Mouse (Mus musculus) mouse embryonic stem cell (cell line): ENCODE data around the gene Cd47.

ENCODE experiments used
- in situ Hi-C, 2 experiments: fragments of 300-500 bp; cut with MboI; formaldehyde crosslinking; loops; 1 replicate in 1 of 2; 3 replicates in 1 of 2; pipeline ENCODE4 v1.14.3; 2019 to 2020; ENCODE audit warnings: low sequenced_read_pairs in 2 of 2, low pct_unique_long_range_greater_than_20kb in 1 of 2, mixed read lengths in 1 of 2; ENCODE audit not compliant: unreplicated experiment in 1 of 2

Cd47 gene

GRCm38 (mm10) chr16:49799597-49800561 lies at the start of gene Cd47:
Gene Cd47 (plus strand): TSS chr16:49800533.
- in situ Hi-C loops, result no loop called here

GRCm38 (mm10) chr16:49752906-49753305 lies 47.4 kb upstream of the Cd47 start:
- in situ Hi-C loops, result no loop called here

GRCm38 (mm10) chr16:49753318-49753717 lies 47.0 kb upstream of the Cd47 start:
- in situ Hi-C loops, result no loop called here

DNA sequence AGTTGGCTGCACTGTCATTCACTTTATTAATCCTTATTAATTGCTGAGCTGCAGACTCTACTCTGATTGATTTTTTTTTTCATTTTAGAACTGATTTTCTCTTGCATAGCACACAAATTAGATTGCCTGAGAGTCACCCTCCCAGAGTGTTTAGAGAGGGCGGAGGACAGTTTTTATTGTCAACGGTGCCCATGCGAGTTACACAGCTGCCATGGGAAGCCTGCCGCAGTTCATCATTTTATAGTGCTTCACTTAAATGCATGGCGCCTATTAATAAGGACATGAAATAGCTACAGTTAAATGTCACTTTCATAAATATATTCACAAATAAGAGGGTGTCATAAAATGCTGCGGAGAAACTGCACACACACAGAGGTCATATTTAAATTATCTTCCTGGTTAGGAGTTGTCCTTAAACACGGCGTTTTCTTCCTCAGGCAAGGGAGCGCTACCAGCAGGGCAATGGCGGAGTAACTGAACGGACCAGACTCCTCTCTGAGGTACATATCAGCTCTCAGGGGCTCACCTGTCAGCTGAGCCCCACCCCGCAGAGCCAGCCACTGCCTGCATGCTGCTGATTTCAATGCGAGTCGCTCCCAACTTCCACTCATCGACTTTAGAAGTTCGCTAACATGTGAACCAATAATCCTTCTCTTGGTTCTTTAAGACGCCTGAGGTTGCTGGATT lies 39.7 kb upstream of the Cd47 start:
- in situ Hi-C loops, result no loop called here

DNA sequence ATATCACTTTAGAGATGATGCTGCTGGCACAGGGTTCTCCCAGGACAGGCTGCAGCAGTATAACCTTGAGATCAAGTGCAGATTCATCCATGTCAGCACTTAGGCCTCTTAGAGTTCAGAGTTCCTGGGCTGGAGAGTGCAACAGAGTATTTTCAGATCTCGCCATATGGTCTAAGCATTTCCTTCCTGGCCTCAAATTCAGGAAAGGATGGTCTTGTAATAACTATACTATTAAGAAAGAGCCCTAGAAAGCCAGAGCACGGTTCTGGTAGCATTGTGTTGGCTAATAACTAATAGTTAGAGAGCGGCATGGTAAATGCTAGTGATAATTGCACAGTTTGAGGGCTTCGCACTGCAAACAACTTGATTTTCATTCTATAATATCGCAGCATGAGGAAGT lies 38.4 kb upstream of the Cd47 start:
- in situ Hi-C loops, result no loop called here

DNA sequence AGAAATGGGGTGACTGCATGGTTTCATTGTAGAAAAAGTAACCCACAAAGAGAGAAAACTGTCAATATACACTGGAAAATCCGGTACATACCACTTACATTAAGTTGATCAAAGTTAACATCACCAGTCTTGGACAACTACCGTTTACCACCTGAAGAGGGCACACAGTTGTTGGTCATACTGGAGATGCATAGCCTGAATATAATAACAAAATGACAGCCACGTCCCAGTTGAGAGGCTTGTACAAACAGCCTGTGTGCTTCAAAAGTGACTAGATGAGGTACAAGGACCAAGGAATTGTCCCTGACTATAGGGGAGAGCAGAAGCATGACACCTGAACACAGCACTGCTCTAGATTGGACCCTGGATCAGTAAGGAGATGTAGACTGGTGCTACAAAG lies 34.0 kb upstream of the Cd47 start:
- in situ Hi-C loops, result no loop called here

GRCm38 (mm10) chr16:49768491-49769031 lies 31.8 kb upstream of the Cd47 start:
- in situ Hi-C loops, result no loop called here

DNA sequence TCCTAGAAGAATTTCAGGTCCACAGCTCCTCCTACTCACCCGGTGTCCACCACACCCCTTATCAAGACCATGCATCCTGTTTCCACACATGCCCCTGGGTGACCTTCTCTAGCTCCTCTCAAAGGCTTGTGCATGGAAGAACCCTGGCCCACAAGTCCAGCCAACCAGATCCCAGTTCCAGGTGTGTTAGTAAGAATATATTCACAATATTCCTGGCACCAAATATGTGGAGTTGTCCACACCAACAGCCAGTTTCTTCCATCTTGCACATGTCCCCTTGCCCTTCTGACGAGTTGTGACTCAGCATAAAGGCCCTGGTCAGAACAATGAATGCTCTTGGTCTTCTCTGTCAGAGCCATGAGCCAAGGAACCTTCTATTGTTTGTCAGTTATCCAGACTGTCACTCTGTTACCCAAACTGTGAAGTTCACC lies 30.5 kb upstream of the Cd47 start:
- in situ Hi-C loops, result no loop called here

- in situ Hi-C loops, result no loop called here
These were observed 29.8 kb upstream of the Cd47 start for GRCm38 (mm10) chr16:49770320-49771189.

GRCm38 (mm10) chr16:49771609-49772396 lies 28.5 kb upstream of the Cd47 start:
- in situ Hi-C loops, result no loop called here

DNA sequence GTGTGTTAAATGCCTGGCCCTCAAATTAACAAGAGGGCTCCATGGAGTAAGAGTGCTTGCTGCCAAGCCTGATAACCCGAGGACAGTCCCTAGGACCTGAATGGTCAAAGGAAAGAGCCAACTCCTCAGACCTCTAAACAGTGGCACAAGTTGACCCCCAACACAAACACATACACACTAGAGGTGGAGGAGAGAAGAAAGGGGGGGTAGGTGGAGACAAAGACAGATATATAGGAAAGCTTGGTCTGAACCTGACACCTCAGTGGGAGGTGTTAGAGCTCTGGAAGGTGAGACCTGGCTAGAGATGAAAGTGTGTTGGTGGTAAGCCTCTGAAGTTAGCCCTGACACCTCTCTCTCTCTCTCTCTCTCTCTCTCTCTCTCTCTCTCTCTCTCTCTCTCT lies 27.8 kb upstream of the Cd47 start:
- in situ Hi-C loops, result no loop called here

GRCm38 (mm10) chr16:49773068-49773467 lies 27.3 kb upstream of the Cd47 start:
- in situ Hi-C loops, result no loop called here

GRCm38 (mm10) chr16:49774059-49775001 lies 26.0 kb upstream of the Cd47 start:
- in situ Hi-C loops, result no loop called here

GRCm38 (mm10) chr16:49775002-49775966 lies 25.0 kb upstream of the Cd47 start:
- in situ Hi-C loops, result no loop called here

GRCm38 (mm10) chr16:49776981-49777380 lies 23.4 kb upstream of the Cd47 start:
- in situ Hi-C loops, result no loop called here
